Mouse (Mus musculus) erythroblast, embryonic 14.5 days (primary cell): Measurements from ENCODE around the gene Prm1. TPM values are rescaled to one million over a fixed set of nuclear protein-coding genes. Genes with fewer than 3 reads are reported as not detected.

Experiments
- H3K27me3 ChIP-seq: 2 replicates; pipeline ENCODE4 v1.6.1; 2012; ENCODE audit warnings: inconsistent platforms; ENCODE audit not compliant: control insufficient read depth
- H3K36me3 ChIP-seq: 2 replicates; pipeline ENCODE4 v1.6.1; 2012; ENCODE audit warnings: mild to moderate bottlenecking, inconsistent platforms; ENCODE audit not compliant: control insufficient read depth
- H3K4me1 ChIP-seq: 2 replicates; pipeline ENCODE4 v1.6.1; 2012; ENCODE audit warnings: inconsistent platforms; ENCODE audit not compliant: control insufficient read depth
- H3K4me3 ChIP-seq: replicated peaks from 2 replicates; pipeline ENCODE3; 2012; ENCODE audit warnings: moderate library complexity, mild to moderate bottlenecking, inconsistent platforms
- H3K9me3 ChIP-seq: 2 replicates; pipeline ENCODE4 v1.6.1; 2012; ENCODE audit warnings: low read length, inconsistent platforms, mixed read lengths; ENCODE audit not compliant: control insufficient read depth
- GATA1 ChIP-seq: IDR thresholded peaks from 2 replicates; pipeline ENCODE4 v1.6.1; 2012; ENCODE audit warnings: low read length, inconsistent platforms, mixed read lengths
- TAL1 ChIP-seq: IDR thresholded peaks from 3 replicates; pipeline ENCODE4 v1.6.1; 2012; ENCODE audit warnings: low read length, inconsistent platforms, mixed read lengths
- polyA plus RNA-seq: library from polyadenylated mRNA; stranded (reverse); fragments of >175 nt; gene quantifications from 2 replicates; pipeline ENCODE4 v1.2.3, GENCODE M21; 2012

Gene Prm1
- polyA plus RNA-seq, 1 experiment: not detected

DNA sequence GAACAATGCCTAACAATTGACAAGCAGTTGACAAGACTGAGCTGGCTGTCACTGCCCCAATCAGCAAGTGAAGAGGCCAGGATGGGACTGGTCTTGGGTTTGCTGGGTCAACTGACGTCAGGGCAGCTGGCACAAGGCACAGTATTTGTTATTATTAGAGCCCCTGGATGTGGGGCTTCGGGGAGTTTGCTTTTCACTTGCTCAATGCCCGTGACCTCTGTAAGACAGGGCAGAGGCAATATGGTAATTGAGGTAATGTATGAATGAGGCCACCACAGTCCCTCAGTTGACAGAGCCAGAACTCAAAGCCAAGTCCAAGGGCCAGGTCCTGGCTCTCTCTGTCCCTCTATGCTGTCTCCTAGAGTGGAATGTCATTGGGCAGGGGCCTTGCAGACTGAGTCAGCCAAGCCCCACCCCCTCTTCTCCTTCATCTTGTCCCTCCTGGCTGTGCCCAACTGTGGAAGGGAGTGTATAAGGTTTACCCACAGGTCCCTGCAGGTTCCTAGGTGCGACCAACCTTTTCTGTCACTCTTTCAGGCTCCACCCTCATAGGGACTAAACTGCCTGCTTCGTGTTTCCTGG is 28.0 kb downstream of the Prm1 start:
- Histone ChIP-seq H3K9me3 (no peaks in the 10 kb centered on the region), H3K27me3 (peaks cover 17% of the 10 kb centered on the region), H3K36me3 (no peaks in the 10 kb centered on the region), H3K4me1 (no peaks in the 10 kb centered on the region), H3K4me3 (no peak overlapping the region)
- no peak for TF ChIP-seq GATA1
- TF ChIP-seq TAL1: no peak

DNA sequence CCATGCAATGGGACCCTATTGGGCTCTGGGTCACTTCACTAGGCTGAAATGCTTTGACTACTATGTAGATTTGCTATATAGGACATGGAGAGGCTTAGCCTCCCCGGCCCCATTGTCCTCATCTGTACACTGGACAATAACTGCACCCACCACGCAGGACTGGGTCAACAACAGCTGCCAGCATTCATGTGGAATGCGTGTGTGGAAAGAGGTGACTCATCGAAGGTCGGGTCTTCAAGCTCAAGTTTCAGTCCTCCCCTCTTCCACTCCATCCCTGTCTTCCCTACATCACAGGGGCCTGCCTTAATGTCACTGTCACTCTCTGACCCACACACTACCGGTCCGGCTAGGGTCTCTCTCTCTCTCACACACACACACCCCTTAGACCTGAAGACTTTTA is 29.3 kb downstream of the Prm1 start:
- peaks cover 10% of the 10 kb centered on the region for H3K4me1 ChIP-seq
- H3K4me3 ChIP-seq: no peak overlapping the region
- H3K9me3 ChIP-seq: no peaks in the 10 kb centered on the region
- TF ChIP-seq GATA1 (no peak), TAL1 (no peak)
- peaks cover 4% of the 10 kb centered on the region for H3K27me3 ChIP-seq
- H3K36me3 ChIP-seq: no peaks in the 10 kb centered on the region

DNA sequence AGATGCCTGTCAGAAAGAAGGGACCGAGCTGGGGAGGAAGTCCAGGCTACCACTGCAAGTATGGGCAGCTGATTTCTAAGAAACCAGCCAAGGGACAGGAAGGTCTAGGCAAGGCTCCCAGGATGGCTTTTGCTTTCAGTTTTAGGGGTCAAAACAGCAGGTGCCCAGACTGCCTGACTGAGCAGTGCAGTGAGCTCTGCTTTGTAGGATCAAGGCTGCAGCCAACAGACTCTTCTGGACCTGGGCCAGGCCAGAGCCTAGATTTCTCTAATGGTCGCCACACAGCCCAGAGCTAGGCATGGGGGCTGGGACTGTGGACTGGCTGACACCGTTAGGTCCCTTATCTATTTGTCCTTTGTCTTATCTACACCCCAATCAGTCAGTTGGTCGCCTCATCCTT is 30.9 kb downstream of the Prm1 start:
- H3K4me3 ChIP-seq: no peak overlapping the region
- peaks cover 10% of the 10 kb centered on the region for H3K4me1 ChIP-seq
- no peak for TF ChIP-seq TAL1
- TF ChIP-seq GATA1: no peak

DNA sequence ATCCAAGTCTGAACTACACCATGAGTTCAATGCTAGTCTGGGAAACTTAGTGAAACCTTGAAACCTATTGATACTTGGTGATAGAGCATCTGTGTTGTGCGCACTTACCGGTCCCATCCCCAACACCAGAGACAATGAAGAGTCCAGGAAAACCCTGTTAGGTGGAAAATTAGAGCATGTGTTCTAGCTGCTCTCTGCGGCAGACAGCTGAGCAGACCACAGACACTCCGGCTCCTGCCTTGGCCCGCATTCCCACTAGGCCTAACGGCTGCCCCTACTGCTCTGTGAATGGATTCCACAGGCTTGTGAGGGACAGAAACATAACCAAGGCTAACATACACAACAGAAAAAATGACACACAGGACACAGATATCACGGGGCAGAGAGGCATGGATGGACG is 32.1 kb downstream of the Prm1 start:
- Histone ChIP-seq H3K4me1 (peaks cover 13% of the 10 kb centered on the region), H3K36me3 (no peaks in the 10 kb centered on the region), H3K9me3 (no peaks in the 10 kb centered on the region), H3K4me3 (no peak overlapping the region), H3K27me3 (peaks cover 6% of the 10 kb centered on the region; the same call in 1 of the 2 replicates)
- TF ChIP-seq GATA1 (no peak), TAL1 (no peak)

More for the DNA sequence above, 30.9 kb downstream of the Prm1 start:
- Histone ChIP-seq H3K27me3 (no peaks in the 10 kb centered on the region), H3K9me3 (no peaks in the 10 kb centered on the region), H3K36me3 (no peaks in the 10 kb centered on the region)

DNA sequence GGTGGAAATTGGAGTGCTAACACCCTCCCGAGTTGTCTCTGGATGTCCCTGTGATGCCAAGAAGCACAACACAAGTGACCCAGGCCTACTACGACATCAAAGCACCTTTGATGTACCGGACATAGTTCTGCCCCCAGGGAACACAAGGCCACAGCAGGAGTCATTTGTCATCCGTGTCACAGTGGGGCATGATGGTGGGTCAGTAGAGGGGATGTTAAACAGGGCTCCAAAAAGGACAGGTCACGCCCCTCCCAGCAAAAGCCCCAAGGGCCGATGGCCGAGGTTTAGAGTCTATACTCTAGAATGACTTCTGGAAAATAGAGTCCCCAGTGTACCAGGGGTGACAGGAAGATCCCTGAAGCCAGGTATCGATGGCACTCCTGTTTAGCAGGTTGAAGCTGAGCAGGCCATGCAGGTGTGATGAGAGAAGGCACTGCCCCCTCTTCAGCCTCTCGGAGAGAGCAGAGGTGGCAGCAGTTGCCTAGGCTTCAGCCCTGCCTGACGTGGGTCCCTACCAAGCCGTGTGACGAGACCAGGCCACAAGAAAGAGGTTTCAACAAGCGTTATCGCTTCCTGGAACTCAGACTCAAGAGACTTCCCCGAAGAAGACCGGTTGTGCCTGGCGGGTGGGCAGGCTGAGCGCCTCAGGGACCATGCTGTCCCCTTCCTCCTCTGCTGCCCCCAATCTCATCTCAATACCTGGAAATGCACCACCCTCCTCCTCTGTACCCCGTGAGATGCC is 33.7 kb downstream of the Prm1 start:
- no peak for TF ChIP-seq GATA1
- TF ChIP-seq TAL1: no peak
- no peaks in the 10 kb centered on the region for H3K36me3 ChIP-seq
- no peaks in the 10 kb centered on the region for H3K9me3 ChIP-seq
- peaks cover 8% of the 10 kb centered on the region; the same call in 1 of the 2 replicates for H3K27me3 ChIP-seq
- H3K4me1 ChIP-seq: peaks cover 15% of the 10 kb centered on the region
- H3K4me3 ChIP-seq: no peak overlapping the region

DNA sequence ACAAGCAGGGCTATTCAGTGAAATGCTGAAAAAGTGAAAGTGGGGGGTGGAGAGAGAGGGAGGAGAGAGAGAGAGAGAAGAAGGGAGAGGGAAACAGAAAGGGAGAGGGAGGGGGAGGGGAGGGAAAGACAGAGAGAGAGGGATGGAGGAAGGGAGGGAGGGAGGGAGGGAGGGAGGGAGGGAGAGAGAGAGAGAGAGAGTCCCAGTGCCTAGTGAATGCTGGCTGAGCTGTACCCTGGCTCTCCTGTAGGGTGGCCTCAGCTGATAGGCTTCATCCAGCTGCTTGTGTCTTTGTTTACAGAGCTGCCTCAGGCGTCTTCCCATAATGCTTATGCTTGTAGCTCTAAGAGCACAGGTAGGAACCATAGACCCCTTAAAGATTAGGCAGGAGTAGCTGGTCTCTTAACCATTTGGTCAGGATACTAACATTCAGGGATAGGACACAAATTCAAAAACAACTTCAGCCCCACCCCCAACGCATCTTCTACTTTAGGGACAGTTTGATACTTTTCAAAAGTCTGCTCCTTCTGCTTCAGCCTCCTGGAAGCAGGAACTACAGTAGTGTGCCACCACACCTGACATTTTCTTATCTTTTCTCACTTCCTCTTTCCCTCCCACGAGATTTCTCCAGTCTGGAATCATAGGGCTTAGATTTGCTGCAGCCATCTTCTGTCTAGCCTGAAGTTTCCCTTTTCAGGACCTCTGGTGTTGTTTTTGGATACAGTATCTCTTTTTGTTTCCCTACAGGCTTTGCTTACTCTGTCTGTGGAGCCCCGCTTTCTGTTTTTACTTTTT is 34.9 kb downstream of the Prm1 start:
- Histone ChIP-seq H3K4me1 (peaks cover 15% of the 10 kb centered on the region), H3K4me3 (no peak overlapping the region), H3K27me3 (peaks cover 8% of the 10 kb centered on the region; the same call in 1 of the 2 replicates), H3K36me3 (no peaks in the 10 kb centered on the region), H3K9me3 (no peaks in the 10 kb centered on the region)
- no peak for TF ChIP-seq TAL1
- no peak for TF ChIP-seq GATA1

DNA sequence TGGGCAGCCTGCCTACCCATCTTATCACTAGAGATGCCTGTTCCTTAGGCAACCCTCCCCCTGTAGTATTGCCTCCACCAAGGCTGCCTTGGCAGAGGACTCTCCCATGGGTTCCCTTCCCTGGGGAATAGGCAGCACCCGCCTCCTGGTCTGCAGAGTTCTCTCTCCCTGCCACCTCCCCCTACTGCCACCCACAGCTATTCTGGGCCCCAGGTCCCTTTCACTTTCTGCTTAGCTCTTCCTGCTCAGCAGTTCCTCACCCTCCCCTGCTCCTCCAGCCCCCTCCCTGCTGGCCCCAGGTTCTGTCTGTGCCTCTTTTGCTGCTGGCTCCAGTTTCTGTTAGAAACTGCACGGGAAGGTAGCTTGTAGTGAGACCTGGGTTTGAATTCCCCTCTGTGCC is 36.0 kb downstream of the Prm1 start:
- no peak overlapping the region for H3K4me3 ChIP-seq
- no peaks in the 10 kb centered on the region for H3K36me3 ChIP-seq
- no peak for TF ChIP-seq TAL1
- TF ChIP-seq GATA1: no peak
- H3K27me3 ChIP-seq: peaks cover 8% of the 10 kb centered on the region; the same call in 1 of the 2 replicates
- peaks cover 15% of the 10 kb centered on the region for H3K4me1 ChIP-seq
- H3K9me3 ChIP-seq: no peaks in the 10 kb centered on the region

DNA sequence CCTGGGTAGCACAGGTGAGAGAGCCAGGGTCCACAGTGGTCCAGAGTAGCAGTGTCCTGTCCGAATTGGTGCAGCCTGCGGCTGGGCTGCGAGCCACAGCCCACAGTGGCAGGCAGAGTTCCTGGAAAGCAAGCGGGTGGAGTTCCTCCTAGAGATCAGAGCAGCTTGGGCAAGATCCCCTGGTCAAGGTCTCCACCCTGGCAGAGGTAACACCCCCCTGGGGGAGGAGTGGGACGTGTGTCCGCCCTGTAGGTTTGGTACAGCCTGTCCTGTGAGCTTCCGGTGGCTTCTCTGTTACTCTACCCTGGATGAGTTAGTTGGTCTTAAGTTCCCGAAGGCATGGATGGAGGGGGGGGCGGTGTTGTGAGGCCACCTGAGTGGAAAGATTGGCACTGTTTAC is 36.8 kb downstream of the Prm1 start:
- TF ChIP-seq TAL1 (no peak), GATA1 (no peak)
- Histone ChIP-seq H3K4me3 (no peak overlapping the region), H3K27me3 (peaks cover 10% of the 10 kb centered on the region; the same call in 1 of the 2 replicates), H3K36me3 (no peaks in the 10 kb centered on the region), H3K4me1 (peaks cover 15% of the 10 kb centered on the region), H3K9me3 (no peaks in the 10 kb centered on the region)

DNA sequence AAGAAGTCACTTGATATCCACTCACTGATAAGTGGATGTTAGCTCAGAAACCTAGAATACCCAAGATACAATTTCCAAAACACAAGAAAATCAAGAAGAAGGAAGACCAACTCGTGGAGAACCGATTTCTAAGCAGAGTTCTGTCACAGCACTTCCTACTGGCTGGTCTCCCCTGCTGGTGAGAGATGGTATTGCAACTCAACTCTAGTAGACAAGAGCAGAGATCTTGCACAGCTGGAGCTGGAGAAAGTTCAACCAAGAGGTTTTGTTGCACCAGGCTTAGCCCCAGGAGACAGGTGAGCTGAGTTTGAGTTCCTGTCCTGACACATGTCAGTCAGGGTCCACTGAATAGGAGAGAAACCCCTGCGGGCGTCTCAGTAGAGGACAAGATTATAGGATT is 38.5 kb downstream of the Prm1 start:
- Histone ChIP-seq H3K27me3 (peaks cover 10% of the 10 kb centered on the region; the same call in 1 of the 2 replicates), H3K4me3 (no peak overlapping the region), H3K9me3 (no peaks in the 10 kb centered on the region), H3K36me3 (no peaks in the 10 kb centered on the region), H3K4me1 (peaks cover 10% of the 10 kb centered on the region)
- no peak for TF ChIP-seq TAL1
